Mouse (Mus musculus) kidney, adult 2 months (tissue): ENCODE data around the gene Cmss1.

Source experiments
- CTCF ChIP-seq: fragments of 200-500 bp; conservative IDR thresholded peaks from 2 replicates; pipeline ENCODE4 v1.5.1; 2011; ENCODE audit warnings: low read depth, mild to moderate bottlenecking, control low read depth, low read length, moderate library complexity, mixed read lengths; ENCODE audit not compliant: insufficient read depth, insufficient read length
- POLR2A ChIP-seq: fragments of 200-500 bp; IDR thresholded peaks from one replicate; pipeline ENCODE4 v1.6.1; 2011; ENCODE audit warnings: low read depth, low read length, control low read depth

DNA sequence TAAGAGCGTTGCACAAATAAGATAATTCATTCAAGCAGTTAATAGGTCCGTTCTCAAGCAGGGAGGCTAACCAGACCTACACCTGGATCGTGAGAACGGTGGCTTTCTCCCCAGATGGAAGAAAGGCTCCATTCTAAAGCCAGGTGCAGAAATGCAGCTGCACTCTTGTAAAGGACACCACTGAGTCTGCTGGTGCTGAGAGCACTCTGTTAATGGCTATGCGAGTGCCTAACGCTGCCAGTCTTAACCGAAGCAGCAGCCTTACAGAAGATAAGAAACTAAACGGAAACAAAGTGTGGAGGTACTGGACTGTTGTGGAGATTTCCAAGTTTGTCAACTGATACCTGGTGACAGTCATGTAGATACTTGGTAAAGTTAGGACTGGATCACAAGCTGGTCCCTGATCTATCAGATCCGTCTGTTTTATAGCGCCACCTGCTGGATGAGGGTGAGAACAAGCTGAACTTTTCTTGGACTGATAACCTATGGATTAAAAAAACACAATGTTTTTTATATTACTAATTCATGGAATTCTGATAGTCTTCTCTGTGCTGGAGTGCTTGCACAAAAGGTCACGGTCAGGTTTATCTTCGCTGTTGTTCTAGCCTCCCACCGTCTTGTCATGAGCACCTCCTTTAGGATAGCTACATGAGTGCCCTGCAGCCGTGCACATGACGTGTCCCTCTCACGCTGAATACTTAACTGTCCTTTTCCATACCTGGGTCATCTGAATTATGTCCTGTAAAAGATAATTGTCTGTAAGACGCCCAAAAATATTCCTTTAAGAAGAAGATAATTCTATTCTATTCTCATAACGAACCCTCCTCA lies 208.1 kb downstream of the Cmss1 start:
- TF ChIP-seq CTCF = peak; percentile 43
- TF ChIP-seq POLR2A = no peak
